Mouse (Mus musculus): ENCODE measurements at regions not wholly inside any gene's neighbourhood (a gene's known extent, or its start where the extent isn't known, plus 50 kb on each side); places are given as distances from the start of the nearest gene placed in this dataset.
A peak's percentile ranks its signal among the peaks of the same experiment; 100 is the strongest.

GRCm38 (mm10) chr17:51393771-51394221 is 214.6 kb upstream of the Tbc1d5 start:
- peak; percentile 48 for DNase-seq

- no peak for DNase-seq
Measured at GRCm38 (mm10) chr17:51391871-51392270, 212.7 kb upstream of the Tbc1d5 start.

GRCm38 (mm10) chr17:51382552-51382951 is 203.4 kb upstream of the Tbc1d5 start:
- DNase-seq = no peak

GRCm38 (mm10) chr17:51371937-51372479 is 192.9 kb upstream of the Tbc1d5 start:
- no peak for DNase-seq

- DNase-seq = no peak
Measured at GRCm38 (mm10) chr17:51370990-51371389, 191.8 kb upstream of the Tbc1d5 start.

- no peak for DNase-seq
Measured at GRCm38 (mm10) chr17:51370085-51370484, 190.9 kb upstream of the Tbc1d5 start.

- DNase-seq = no peak
Measured at GRCm38 (mm10) chr17:51362801-51363200, 183.6 kb upstream of the Tbc1d5 start.

- peak; percentile 6 to 23 for DNase-seq
Measured at GRCm38 (mm10) chr17:51362271-51362670, 183.1 kb upstream of the Tbc1d5 start.

GRCm38 (mm10) chr17:51358362-51358739 is 179.2 kb upstream of the Tbc1d5 start:
- DNase-seq = no peak

- DNase-seq = no peak
Measured at GRCm38 (mm10) chr17:51357690-51358361, 178.7 kb upstream of the Tbc1d5 start.

GRCm38 (mm10) chr17:51356447-51356846 is 177.3 kb upstream of the Tbc1d5 start:
- no peak for DNase-seq

GRCm38 (mm10) chr17:51321868-51322267 is 142.7 kb upstream of the Tbc1d5 start:
- no peak for DNase-seq

GRCm38 (mm10) chr17:51321025-51321424 is 141.9 kb upstream of the Tbc1d5 start:
- peak in 1 of 2 experiments; percentile 4 for DNase-seq

GRCm38 (mm10) chr17:51304964-51305363 is 125.8 kb upstream of the Tbc1d5 start:
- no peak for DNase-seq

- no peak for DNase-seq
Measured at GRCm38 (mm10) chr17:51290741-51291140, 111.6 kb upstream of the Tbc1d5 start.

- DNase-seq = peak; percentile 11 to 17
Measured at GRCm38 (mm10) chr17:51288751-51289150, 109.6 kb upstream of the Tbc1d5 start.

GRCm38 (mm10) chr17:51287878-51288277 is 108.7 kb upstream of the Tbc1d5 start:
- DNase-seq = no peak

- no peak for DNase-seq
Measured at GRCm38 (mm10) chr17:51285362-51285761, 106.2 kb upstream of the Tbc1d5 start.

- DNase-seq = no peak
Measured at GRCm38 (mm10) chr17:51278771-51279170, 99.6 kb upstream of the Tbc1d5 start.

GRCm38 (mm10) chr17:51278094-51278493 is 98.9 kb upstream of the Tbc1d5 start:
- DNase-seq = no peak

- no peak for DNase-seq
Measured at GRCm38 (mm10) chr17:51277161-51277560, 98.0 kb upstream of the Tbc1d5 start.

GRCm38 (mm10) chr17:51272025-51272424 is 92.9 kb upstream of the Tbc1d5 start:
- DNase-seq = no peak

- DNase-seq = no peak
Measured at GRCm38 (mm10) chr17:51262946-51263345, 83.8 kb upstream of the Tbc1d5 start.

GRCm38 (mm10) chr17:51262404-51262803 is 83.3 kb upstream of the Tbc1d5 start:
- DNase-seq = no peak

GRCm38 (mm10) chr17:51258316-51258715 is 79.2 kb upstream of the Tbc1d5 start:
- no peak for DNase-seq
